Mouse (Mus musculus) cerebellum, adult 2 months (tissue): Measurements from ENCODE around the gene Cacna1a. TPM values are rescaled to one million over a fixed set of nuclear protein-coding genes. Genes with fewer than 3 reads are reported as not detected.

Source experiments
- DNase-seq, 2 experiments: peaks; one replicate each; pipeline ENCODE4 v3.0.0; 2021
- H3K27ac ChIP-seq: fragments of 200-500 bp; 2 replicates; pipeline ENCODE4 v1.5.1; 2012; ENCODE audit warnings: low read length, control low read depth, inconsistent platforms; ENCODE audit not compliant: insufficient read depth
- H3K27me3 ChIP-seq: fragments of 200-500 bp; 2 replicates; pipeline ENCODE4 v1.6.1; 2012; ENCODE audit warnings: inconsistent platforms, mild to moderate bottlenecking, low read length, moderate library complexity; ENCODE audit not compliant: control insufficient read depth, insufficient read depth
- H3K4me1 ChIP-seq: fragments of 200-500 bp; 2 replicates; pipeline ENCODE4 v1.6.1; 2011; ENCODE audit warnings: low read length; ENCODE audit not compliant: control insufficient read depth, insufficient read depth
- H3K4me3 ChIP-seq: fragments of 200-500 bp; replicated peaks from 2 replicates; pipeline ENCODE3; 2011; ENCODE audit warnings: mild to moderate bottlenecking, low read depth, low read length, control low read depth; ENCODE audit not compliant: insufficient read depth
- CTCF ChIP-seq: fragments of 200-500 bp; IDR thresholded peaks from 2 replicates; pipeline ENCODE4 v1.5.1; 2011; ENCODE audit warnings: low read depth, mild to moderate bottlenecking, control low read depth, low read length, moderate library complexity, borderline replicate concordance; ENCODE audit not compliant: insufficient read depth
- POLR2A ChIP-seq: fragments of 200-500 bp; IDR thresholded peaks from 2 replicates; pipeline ENCODE4 v1.6.1; 2011; ENCODE audit warnings: low read length, control low read depth, borderline replicate concordance; ENCODE audit not compliant: insufficient read depth
- WGBS: fragments of 180-500 bp; shearing (Covaris S2); methylation state at CpG from one replicate; pipeline ENCODE4 v1.1.7; 2018; 5-methylcytosine and 5-hydroxymethylcytosine counted together
- polyA plus RNA-seq: library from polyadenylated mRNA; depleted of rRNA; stranded (reverse); fragments of >200 nt; gene quantifications from 2 replicates; pipeline ENCODE4 v1.2.3, GENCODE M21; 2012

Cacna1a gene
- polyA plus RNA-seq, 1 experiment = 220 TPM

GRCm38 (mm10) chr8:84585311-84585710 lies 197.1 kb downstream of the Cacna1a start:
- H3K4me1 ChIP-seq = peaks cover 6% of the 10 kb centered on the region
- no peak overlapping the region for H3K27ac ChIP-seq
- DNase-seq = no peak
- peak; percentile 30; the same call in 1 of the 2 replicates for TF ChIP-seq CTCF
- no peak for TF ChIP-seq POLR2A
- WGBS = 29% methylated on average over 1 of the region's 1 CpGs
- H3K4me3 ChIP-seq = no peak overlapping the region
- no peaks in the 10 kb centered on the region for H3K27me3 ChIP-seq

GRCm38 (mm10) chr8:84586221-84586620 lies 198.0 kb downstream of the Cacna1a start:
- H3K27me3 ChIP-seq = no peaks in the 10 kb centered on the region
- no peak for TF ChIP-seq POLR2A
- no peak for TF ChIP-seq CTCF
- peak in 1 of 2 experiments; percentile 72 for DNase-seq
- no peak overlapping the region for H3K4me3 ChIP-seq
- WGBS = 4% methylated on average over 2 of the region's 2 CpGs
- no peak overlapping the region for H3K27ac ChIP-seq
- peaks cover 6% of the 10 kb centered on the region for H3K4me1 ChIP-seq

GRCm38 (mm10) chr8:84588498-84588897 lies 200.3 kb downstream of the Cacna1a start:
- no peak for DNase-seq
- Histone ChIP-seq H3K4me3 (no peak overlapping the region), H3K4me1 (peaks cover 6% of the 10 kb centered on the region), H3K27me3 (no peaks in the 10 kb centered on the region), H3K27ac (no peak overlapping the region)
- 53% methylated on average over 11 of the region's 11 CpGs for WGBS
- no peak for TF ChIP-seq POLR2A
- TF ChIP-seq CTCF = no peak

- H3K4me3 ChIP-seq = no peak overlapping the region
- 27% methylated on average over 15 of the region's 15 CpGs for WGBS
Observed at GRCm38 (mm10) chr8:84592015-84592662, 203.9 kb downstream of the Cacna1a start.

GRCm38 (mm10) chr8:84593143-84593542 lies 204.9 kb downstream of the Cacna1a start:
- TF ChIP-seq POLR2A (no peak), CTCF (no peak)
- WGBS = 67% methylated on average over 1 of the region's 1 CpGs
- H3K4me1 ChIP-seq = peaks cover 17% of the 10 kb centered on the region
- no peak overlapping the region for H3K27ac ChIP-seq
- no peaks in the 10 kb centered on the region for H3K27me3 ChIP-seq
- DNase-seq = no peak
- no peak overlapping the region for H3K4me3 ChIP-seq

More at GRCm38 (mm10) chr8:84592015-84592662, 203.9 kb downstream of the Cacna1a start:
- no peak overlapping the region for H3K27ac ChIP-seq
- no peak for TF ChIP-seq POLR2A
- peak; percentile 89 for TF ChIP-seq CTCF
- DNase-seq = peak; percentile 77 to 90
- H3K27me3 ChIP-seq = no peaks in the 10 kb centered on the region
- peaks cover 11% of the 10 kb centered on the region for H3K4me1 ChIP-seq

GRCm38 (mm10) chr8:84594099-84594780 lies 206.0 kb downstream of the Cacna1a start:
- H3K4me1 ChIP-seq = peaks cover 25% of the 10 kb centered on the region
- TF ChIP-seq POLR2A (no peak), CTCF (peak; percentile 87)
- peak overlapping the region; percentile 5; the same call in 1 of the 2 replicates for H3K27ac ChIP-seq
- no peak overlapping the region for H3K4me3 ChIP-seq
- 9% methylated on average over 9 of the region's 9 CpGs for WGBS
- no peaks in the 10 kb centered on the region for H3K27me3 ChIP-seq
- DNase-seq = peak; percentile 74 to 83

- TF ChIP-seq POLR2A = no peak
- peak; percentile 65 for TF ChIP-seq CTCF
- Histone ChIP-seq H3K27ac (no peak overlapping the region), H3K27me3 (no peaks in the 10 kb centered on the region), H3K4me3 (no peak overlapping the region), H3K4me1 (peaks cover 33% of the 10 kb centered on the region)
- 32% methylated on average over 9 of the region's 9 CpGs for WGBS
- DNase-seq = peak; percentile 62 to 64
Observed at GRCm38 (mm10) chr8:84595648-84596047, 207.4 kb downstream of the Cacna1a start.

GRCm38 (mm10) chr8:84599401-84599800 lies 211.2 kb downstream of the Cacna1a start:
- TF ChIP-seq CTCF (no peak), POLR2A (no peak)

More at GRCm38 (mm10) chr8:84599401-84599800, 211.2 kb downstream of the Cacna1a start:
- Histone ChIP-seq H3K27me3 (no peaks in the 10 kb centered on the region), H3K4me1 (peaks cover 31% of the 10 kb centered on the region), H3K4me3 (no peak overlapping the region), H3K27ac (no peak overlapping the region)
- WGBS = 37% methylated on average over 1 of the region's 1 CpGs
- DNase-seq = no peak
